In the genomic region with DNA sequence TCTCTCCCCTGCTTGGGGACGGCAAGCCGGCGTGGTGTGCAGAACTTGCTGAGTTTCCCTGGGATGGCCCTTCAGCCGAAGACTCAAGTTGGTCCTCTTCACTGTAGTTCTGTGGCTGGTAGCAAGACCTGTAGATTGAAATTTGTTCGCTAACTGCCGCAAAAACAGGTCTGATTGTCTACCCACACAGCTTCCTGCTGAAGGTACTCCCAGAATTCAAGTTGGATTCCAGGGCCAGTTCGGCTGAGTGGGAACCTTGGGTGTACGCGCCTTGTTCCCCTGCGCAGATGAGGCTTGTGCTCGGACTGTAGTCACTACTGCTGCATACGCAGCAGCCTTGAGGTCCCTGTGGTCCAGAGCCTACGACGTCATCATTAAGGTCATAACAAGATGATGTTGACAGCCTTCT, we compare ENCODE assay signal across 8 mouse cellular contexts. TPM values are rescaled to one million over a fixed set of nuclear protein-coding genes. Genes with fewer than 3 reads are reported as not detected.
DNase-seq lines count a peak whose midpoint lies in the region; ATAC-seq lines count a peak whose summit lies in the region.

No protein-coding gene starts in this region.

- peak overlapping the region; percentile 81 for H3K4me2 ChIP-seq in embryonic facial prominence, embryonic 11.5 days (ENCODE audit: low read depth, low read length)
- peak overlapping the region; percentile 82 for H3K4me2 ChIP-seq in heart, embryonic 14.5 days (ENCODE audit: low read length)
- peak overlapping the region; percentile 71 for H3K4me2 ChIP-seq in kidney, embryonic 16.5 days (replicated peaks; ENCODE audit: low read depth, low read length)

- no peaks in the 10 kb centered on the region for H3K4me1 ChIP-seq in embryonic facial prominence, embryonic 11.5 days (ENCODE audit: control insufficient read depth, insufficient read depth, low read length)
- peaks cover 6 to 25% of the 10 kb centered on the region in 2 experiments for H3K4me1 ChIP-seq in heart, embryonic 14.5 days (ENCODE audit: control insufficient read depth in 2 of 2, insufficient read depth in 2 of 2, low read length in 2 of 2)
- peaks cover 20% of the 10 kb centered on the region for H3K4me1 ChIP-seq in kidney, embryonic 16.5 days (ENCODE audit: insufficient read depth, low read length)

- no peaks in the 10 kb centered on the region; the same call in 1 of the 2 replicates for H3K36me3 ChIP-seq in embryonic facial prominence, embryonic 11.5 days (replicated peaks; ENCODE audit: control insufficient read depth, insufficient read depth, low read depth, low read length)
- H3K36me3 ChIP-seq in heart, embryonic 14.5 days (ENCODE audit: control insufficient read depth, insufficient read depth, low read length): peaks cover 14% of the 10 kb centered on the region
- H3K36me3 ChIP-seq in kidney, embryonic 16.5 days (ENCODE audit: insufficient read depth, low read length): peaks cover 6% of the 10 kb centered on the region; the same call in 1 of the 2 replicates
- peaks cover 5% of the 10 kb centered on the region; the same call in 1 of the 2 replicates for H3K36me3 ChIP-seq in macrophage (ENCODE audit: inconsistent target)

- H3K9me3 ChIP-seq in embryonic facial prominence, embryonic 11.5 days (replicated peaks; ENCODE audit: control insufficient read depth, low read length): no peaks in the 10 kb centered on the region
- H3K9me3 ChIP-seq in heart, embryonic 14.5 days (ENCODE audit: control insufficient read depth, low read length): no peaks in the 10 kb centered on the region
- no peaks in the 10 kb centered on the region for H3K9me3 ChIP-seq in kidney, embryonic 16.5 days (ENCODE audit: low read length)

- WGBS in embryonic facial prominence, embryonic 11.5 days: under 1% methylated on average over 14 of the region's 14 CpGs
- WGBS in heart, embryonic 14.5 days: 1% methylated on average over 14 of the region's 14 CpGs
- WGBS in kidney, embryonic 16.5 days: under 1% methylated on average over 14 of the region's 14 CpGs
- 2% methylated on average over 13 of the region's 14 CpGs for WGBS in macrophage (ENCODE audit: missing documents)

- H3K27me3 ChIP-seq in embryonic facial prominence, embryonic 11.5 days (ENCODE audit: control insufficient read depth, insufficient read depth, low read length): no peaks in the 10 kb centered on the region
- no peaks in the 10 kb centered on the region for H3K27me3 ChIP-seq in heart, embryonic 14.5 days (ENCODE audit: control insufficient read depth, insufficient read depth, low read length)
- 0 out of 2 replicates have a peak, but pooled peaks cover 6% of the 10 kb centered on the region for H3K27me3 ChIP-seq in kidney, embryonic 16.5 days (ENCODE audit: insufficient read depth, low read length)

- peak; percentile 49 for DNase-seq in NIH3T3 (ENCODE audit: low read depth)
- DNase-seq in embryonic facial prominence, embryonic 11.5 days (ENCODE audit: low spot score): peak; percentile 61
- peak; percentile 18 for DNase-seq in retina, adult 2 months (ENCODE audit: low read depth, low spot score)
- no peak for DNase-seq in cerebellum, adult 11 months

- ATAC-seq in CD4-positive, CD25-positive, alpha-beta regulatory T cell, adult 4 months: peak; percentile 23
- no peak for ATAC-seq in embryonic facial prominence, embryonic 11.5 days (replicated peaks; ENCODE audit: insufficient number of reproducible peaks, low FRiP score, low TSS enrichment, low read depth)
- no peak; the same call in 1 of the 2 replicates for ATAC-seq in heart, embryonic 14.5 days (ENCODE audit: insufficient number of reproducible peaks, insufficient read depth, low FRiP score, low read depth)
- peak; percentile 41; the same call in 1 of the 2 replicates for ATAC-seq in kidney, embryonic 16.5 days (ENCODE audit: low FRiP score, low TSS enrichment)

- peak overlapping the region; percentile 48; the same call in 1 of the 2 replicates for H3K27ac ChIP-seq in embryonic facial prominence, embryonic 11.5 days (replicated peaks; ENCODE audit: low read depth, low read length)
- peak overlapping the region; percentile 84 to 89 for H3K27ac ChIP-seq in heart, embryonic 14.5 days (replicated peaks in 1 of 2; ENCODE audit: control insufficient read depth in 1 of 2, insufficient read depth in 1 of 2, low read depth in 2 of 2, low read length in 2 of 2)
- H3K27ac ChIP-seq in kidney, embryonic 16.5 days (ENCODE audit: low read length): peak overlapping the region; percentile 70
- peak overlapping the region; percentile 55 for H3K27ac ChIP-seq in macrophage

- peak overlapping the region; percentile 75 for H3K9ac ChIP-seq in embryonic facial prominence, embryonic 11.5 days (replicated peaks; ENCODE audit: low read length)
- H3K9ac ChIP-seq in heart, embryonic 14.5 days (ENCODE audit: low read length): peak overlapping the region; percentile 92
- H3K9ac ChIP-seq in kidney, embryonic 16.5 days (replicated peaks; ENCODE audit: low read length): peak overlapping the region; percentile 87

- H3K4me3 ChIP-seq in embryonic facial prominence, embryonic 11.5 days (ENCODE audit: low read depth, low read length): peak overlapping the region; percentile 69
- peak overlapping the region; percentile 77 to 99 for H3K4me3 ChIP-seq in heart, embryonic 14.5 days (ENCODE audit: control insufficient read depth in 1 of 2, insufficient read depth in 1 of 2, low read depth in 1 of 2, low read length in 2 of 2)
- peak overlapping the region; percentile 80 for H3K4me3 ChIP-seq in kidney, embryonic 16.5 days (ENCODE audit: low read length)
- peak overlapping the region; percentile 80 for H3K4me3 ChIP-seq in macrophage (ENCODE audit: inconsistent target)

- peaks cover 39% of the 10 kb centered on the region for H3K79me2 ChIP-seq in macrophage (ENCODE audit: inconsistent target)

RNA-seq across cellular contexts. Expression of a gene that starts 0.6 kb away (rescaled TPM):
- 100 to 1,000 TPM in 1 of 2 experiments, 10 to 100 TPM in 1; 84.8 to 104 TPM for polyA plus RNA-seq in CD4-positive, CD25-positive, alpha-beta regulatory T cell, adult 4 months (2017; shearing (Covaris generic))
- polyA plus RNA-seq in embryonic facial prominence, embryonic 11.5 days (2014; fragmentation: Nextera tagmentation; extraction: Ambion mirVana): 122 and 128 TPM in 2 replicates
- 107 TPM in 2 replicates for polyA plus RNA-seq in heart, embryonic 14.5 days (2014; fragmentation: Nextera tagmentation; extraction: Ambion mirVana)
- polyA plus RNA-seq in kidney, embryonic 16.5 days (2015; fragmentation: Nextera tagmentation; extraction: Ambion mirVana): 95.3 and 101 TPM in 2 replicates
- total RNA-seq in macrophage (2018; cell fraction: chromatin; rRNA removed): 10 to 100 TPM in 18 of 26 experiments, 1 to 10 TPM in 8; 5.0 to 46.5 (median 13.0) TPM
- total RNA-seq in macrophage (2018; cell fraction: cytosol; rRNA removed): 100 to 1,000 TPM in 2 of 26 experiments, 10 to 100 TPM in 24; 60.5 to 104 (median 78.0) TPM
- 10 to 100 TPM; 16.4 to 81.5 (median 49.4) TPM for total RNA-seq in macrophage (2018; cell fraction: nucleus; rRNA removed)
- polyA plus RNA-seq in macrophage (2018): 69.1 to 94.1 TPM (median 88.5 TPM) in 3 replicates

Comparison
In these comparisons a context has a peak if more than half of its experiments do, and no peak if none do; other contexts are left out.
1. ATAC-seq: peak in CD4-positive, CD25-positive, alpha-beta regulatory T cell, adult 4 months (single experiment) and kidney, embryonic 16.5 days (single experiment); none in embryonic facial prominence, embryonic 11.5 days (single experiment) and heart, embryonic 14.5 days (single experiment).
2. Peak in every context shown above with its lines, with median percentiles within 50 percentile points of each other: H3K27ac ChIP-seq, H3K4me2 ChIP-seq, H3K4me3 ChIP-seq and H3K9ac ChIP-seq.